Mouse (Mus musculus): ENCODE results near the gene Olfr1510. TPM values are rescaled to one million over a fixed set of nuclear protein-coding genes. Genes with fewer than 3 reads are reported as not detected.
"Not testable (repeated sequence)": the region's sequence is repeated elsewhere in the genome, so short reads cannot be mapped to it uniquely, and the experiment has no call there.

The Olfr1510 gene
- not detected for total RNA-seq (2021)

- DNase-seq: no peak
Observed at GRCm38 (mm10) chr14:52414273-52414672, at the start of gene Olfr1510. Gene Olfr1510 (minus strand): TSS chr14:52414373.

- no peak for DNase-seq
Observed at GRCm38 (mm10) chr14:52461928-52462327, 47.8 kb upstream of the Olfr1510 start.

- DNase-seq: no peak
Observed at GRCm38 (mm10) chr14:52451138-52451537, 37.0 kb upstream of the Olfr1510 start.

- DNase-seq: no peak
Observed at GRCm38 (mm10) chr14:52442690-52443089, 28.5 kb upstream of the Olfr1510 start, which contains the start of gene Olfr1509. Gene Olfr1509 (plus strand): TSS chr14:52442990.

- DNase-seq: no peak
Observed at GRCm38 (mm10) chr14:52427686-52428085, 13.5 kb upstream of the Olfr1510 start.

GRCm38 (mm10) chr14:52410142-52410919 is 3.8 kb downstream of the Olfr1510 start:
- not testable (repeated sequence) for DNase-seq

- DNase-seq: no peak
Observed at GRCm38 (mm10) chr14:52397279-52397678, 16.9 kb downstream of the Olfr1510 start, which contains the start of gene Olfr1511. Gene Olfr1511 (minus strand): TSS chr14:52397379.

- not testable (repeated sequence) for DNase-seq
Observed at GRCm38 (mm10) chr14:52390084-52390848, 23.9 kb downstream of the Olfr1510 start.

GRCm38 (mm10) chr14:52379068-52379467 is 35.1 kb downstream of the Olfr1510 start, which contains the start of gene Olfr1512:
Gene Olfr1512 (minus strand): TSS chr14:52379168.
- no peak for DNase-seq

GRCm38 (mm10) chr14:52368741-52369140 is 45.4 kb downstream of the Olfr1510 start:
- no peak for DNase-seq

Other genes with a start within 250 kb of the Olfr1510 start
- 10 to 100 TPM; 48.5 to 50.6 TPM for gene Supt16, start 217.0 kb downstream of the Olfr1510 start, total RNA-seq (2021)
- 10 to 100 TPM; 73.8 to 76.4 TPM for gene Chd8, start 156.6 kb downstream of the Olfr1510 start, total RNA-seq (2021)
- gene Tox4, start 135.2 kb downstream of the Olfr1510 start, total RNA-seq (2021): 10 to 100 TPM; 37.4 to 39.3 TPM
- gene Rab2b, start 134.8 kb downstream of the Olfr1510 start, total RNA-seq (2021): 10 to 100 TPM in 1 of 2 experiments, 1 to 10 TPM in 1; 8.9 to 10.6 TPM
- 10 to 100 TPM; 13.6 to 15.4 TPM for gene Mettl3, start 109.2 kb downstream of the Olfr1510 start, total RNA-seq (2021)
- 1 to 10 TPM; 6.1 to 6.4 TPM for gene Sall2, start 85.6 kb downstream of the Olfr1510 start, total RNA-seq (2021)
- gene Olfr1513, start 58.0 kb downstream of the Olfr1510 start, total RNA-seq (2021): not detected
- not detected for gene Olfr1512, start 35.2 kb downstream of the Olfr1510 start, total RNA-seq (2021)
- not detected for gene Olfr1511, start 17.0 kb downstream of the Olfr1510 start, total RNA-seq (2021)
- gene Olfr1509, start 28.6 kb upstream of the Olfr1510 start, total RNA-seq (2021): not detected
- gene Olfr1508, start 53.1 kb upstream of the Olfr1510 start, total RNA-seq (2021): not detected
- gene Olfr1507, start 81.4 kb upstream of the Olfr1510 start, total RNA-seq (2021): not detected